Mouse (Mus musculus) lung, adult 18-20 months (tissue): ENCODE measurements around the gene Fam120a.

ENCODE experiments used
- DNase-seq, 2 experiments: peaks; one replicate each; pipeline ENCODE4 v3.0.0; 2022; ENCODE audit warnings: mixed read lengths in 2 of 2

The Fam120a gene

DNA sequence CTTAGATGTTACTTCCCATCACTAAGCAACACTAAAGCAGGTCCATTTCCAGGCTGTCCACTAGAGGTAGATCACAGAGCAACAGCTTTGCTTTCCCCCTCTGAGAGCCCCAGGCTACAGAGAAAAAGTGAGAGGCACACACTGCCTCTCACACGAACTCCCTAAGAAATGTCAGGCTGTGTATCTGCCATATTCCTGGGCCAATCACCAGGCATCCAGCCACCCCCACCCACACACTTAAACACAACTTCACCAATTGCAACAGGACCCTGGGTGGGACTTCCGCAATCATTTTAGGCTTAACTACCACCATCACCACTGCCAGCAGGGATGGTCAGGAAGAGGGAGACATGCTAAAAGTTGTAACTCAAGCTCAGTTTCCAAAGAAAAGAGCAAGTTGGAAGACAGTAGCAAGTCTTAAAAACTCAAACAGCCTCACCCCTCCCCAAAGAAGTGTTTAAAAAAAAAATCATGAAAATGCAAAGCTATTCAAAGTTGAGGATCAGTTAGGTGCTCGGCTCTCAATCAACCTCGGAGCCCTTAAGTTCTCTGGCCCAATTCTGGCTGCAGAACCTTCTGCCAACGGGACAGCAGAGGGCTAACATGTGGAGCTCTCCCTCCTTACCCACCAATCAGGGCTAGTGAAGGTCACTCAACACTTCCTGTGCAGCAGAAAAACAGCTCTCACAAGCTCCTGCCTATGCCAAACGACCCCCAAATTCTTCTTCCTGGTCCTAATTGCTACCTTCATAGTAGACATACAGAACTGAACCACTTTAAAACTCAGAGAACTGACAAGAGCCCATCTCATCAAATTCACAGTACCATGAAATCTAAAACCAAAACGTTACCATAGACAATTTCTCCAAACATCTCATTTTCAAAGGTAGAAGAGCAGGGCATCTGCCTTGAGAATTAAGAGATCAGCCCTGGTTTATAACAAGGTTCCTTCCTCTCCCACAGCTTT, 2.0 kb downstream of the Fam120a start:
- DNase-seq: peak; percentile 84 to 87

DNA sequence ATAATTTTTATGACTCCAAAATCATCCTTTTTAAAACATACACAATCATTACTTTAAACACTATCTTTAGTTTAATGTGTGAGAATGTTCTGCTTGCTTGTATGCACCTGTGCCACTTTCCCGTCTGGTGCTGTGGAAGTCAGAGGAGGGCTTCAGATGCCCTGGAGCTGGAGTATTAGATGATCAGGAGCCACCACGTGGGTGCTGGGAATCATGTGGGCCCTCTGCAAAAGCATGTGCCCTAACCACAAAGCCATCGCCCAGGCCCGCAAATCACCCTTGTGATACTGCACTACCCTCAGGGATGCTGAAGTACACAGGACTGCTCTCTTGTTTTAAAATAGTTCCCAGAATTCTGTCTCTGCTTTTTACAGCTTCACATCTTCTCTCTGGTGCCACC, 3.0 kb downstream of the Fam120a start:
- DNase-seq: no peak

DNA sequence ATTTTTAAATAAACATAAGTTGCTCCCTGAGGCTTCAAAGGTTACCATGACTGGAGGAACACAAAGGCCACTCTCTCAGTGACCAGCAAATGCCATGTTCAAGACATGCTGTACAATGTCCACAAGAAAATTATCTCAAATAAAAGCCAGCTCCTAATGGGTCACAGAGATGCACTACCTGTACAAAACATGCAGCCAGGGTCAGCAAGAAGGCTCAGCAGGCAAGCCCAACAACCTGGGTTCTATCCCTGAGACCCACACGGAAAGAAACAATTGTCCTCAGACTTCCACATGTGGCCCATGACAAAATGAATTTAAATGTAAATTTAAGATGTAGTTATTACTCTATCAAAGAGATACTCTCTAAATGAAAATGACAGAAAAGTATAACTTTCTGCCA, 4.7 kb downstream of the Fam120a start:
- DNase-seq: no peak

DNA sequence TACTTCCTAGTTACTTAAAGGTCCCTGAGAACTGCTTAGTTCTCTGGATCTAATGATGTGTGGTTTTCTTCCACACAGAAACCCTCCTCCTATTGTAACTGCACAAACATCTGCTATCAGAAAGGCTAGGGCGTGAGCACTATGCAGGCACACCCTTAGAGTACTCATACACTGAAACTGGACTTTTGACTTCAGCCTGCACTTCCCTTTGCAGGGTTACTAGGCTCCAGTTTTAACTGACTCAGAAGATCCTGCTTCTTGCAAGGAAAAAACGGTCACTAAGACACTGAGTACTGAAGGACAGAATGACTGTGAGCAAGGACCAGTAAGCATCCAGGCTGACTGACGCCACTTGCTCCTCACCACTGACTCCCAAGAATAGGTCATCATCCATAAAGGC, 5.3 kb downstream of the Fam120a start:
- peak in 1 of 2 experiments; percentile 38 for DNase-seq

DNA sequence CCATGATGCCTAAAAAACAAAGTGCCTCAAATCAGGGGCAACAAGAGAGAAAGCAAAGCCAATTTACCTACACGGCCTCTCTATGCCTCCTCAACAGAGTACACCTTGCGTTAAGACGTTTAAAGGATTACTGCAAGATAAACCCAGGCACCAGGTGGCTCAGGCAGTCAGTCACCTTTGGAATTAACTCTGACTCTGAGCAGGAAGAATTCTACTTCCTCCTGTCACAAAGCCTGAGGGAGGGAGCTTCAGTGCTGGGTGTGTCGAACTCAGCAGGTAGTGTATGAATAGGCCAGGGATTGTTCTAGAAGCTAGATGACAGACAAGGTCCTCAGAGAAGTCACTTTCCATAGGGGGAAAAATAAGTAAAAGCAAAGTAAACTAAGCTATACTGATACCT, 9.2 kb downstream of the Fam120a start:
- no peak for DNase-seq

DNA sequence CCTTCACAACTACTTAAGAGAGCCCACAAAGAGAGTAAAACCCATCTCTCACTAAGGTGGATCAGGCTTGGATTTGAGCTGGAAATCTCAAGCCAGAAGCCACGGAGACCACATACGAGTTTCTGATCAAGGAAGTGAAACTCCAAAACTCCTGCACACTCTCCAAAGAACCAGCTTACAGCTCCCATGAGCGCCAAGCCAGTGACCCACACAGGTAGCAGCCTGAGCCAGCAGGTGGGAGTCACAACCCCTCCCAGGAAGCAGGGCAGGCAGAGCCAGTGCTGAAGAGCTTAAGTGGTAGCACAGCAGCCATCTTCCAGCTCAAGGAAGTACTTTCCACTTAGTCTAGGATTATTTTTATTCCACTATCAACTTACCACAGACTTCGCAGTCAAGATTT, 13.0 kb downstream of the Fam120a start:
- no peak for DNase-seq

DNA sequence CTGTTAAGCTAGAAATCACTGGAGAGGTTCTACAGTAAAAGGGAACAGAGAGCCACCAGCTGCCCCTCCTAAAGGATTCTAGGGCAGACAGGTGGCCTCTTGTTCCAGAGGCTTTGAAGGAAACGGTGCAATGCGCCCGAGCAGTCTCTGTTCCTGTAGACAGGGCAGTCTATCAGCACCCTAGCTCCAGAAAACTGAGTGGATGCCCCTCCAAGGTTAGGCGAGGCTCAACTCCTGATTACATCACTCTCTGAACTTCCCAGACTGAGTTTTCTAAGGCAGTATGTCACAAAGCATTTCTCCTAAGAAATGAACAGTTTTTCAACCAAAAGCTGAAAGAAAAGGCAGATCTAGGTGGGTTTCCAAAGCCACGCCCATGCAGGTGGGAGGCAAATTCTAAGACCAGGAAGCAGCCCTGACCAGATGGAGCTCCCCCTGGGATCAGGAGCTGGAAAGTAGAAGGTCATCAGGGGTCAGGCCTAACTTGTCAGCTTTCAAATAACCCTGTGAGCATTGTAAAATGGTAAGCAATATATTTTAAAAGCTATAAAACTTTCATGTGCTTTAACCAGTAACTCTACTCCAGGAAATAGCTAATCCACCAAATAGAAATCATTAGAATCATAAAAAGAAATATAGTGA, 17.1 kb downstream of the Fam120a start:
- DNase-seq: no peak

DNA sequence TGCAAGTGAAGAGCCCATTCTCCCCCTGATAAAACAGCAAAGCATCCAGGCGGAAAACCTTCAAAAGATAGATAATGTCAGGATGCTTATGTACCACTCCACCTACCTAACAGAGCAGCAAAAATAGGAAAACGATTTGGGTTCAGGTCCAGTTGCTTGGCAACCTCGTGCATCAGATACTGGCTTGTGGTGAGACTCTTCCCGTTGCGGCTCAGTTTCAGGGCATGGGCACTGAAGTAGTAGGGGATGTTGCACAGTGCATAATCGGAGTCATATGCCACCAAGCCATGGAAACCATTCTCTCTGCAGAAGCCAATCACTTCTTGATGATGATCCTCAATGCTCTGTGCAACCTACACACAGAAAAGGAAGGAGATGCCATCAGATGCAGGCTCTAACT, 18.9 kb downstream of the Fam120a start:
- DNase-seq: no peak

DNA sequence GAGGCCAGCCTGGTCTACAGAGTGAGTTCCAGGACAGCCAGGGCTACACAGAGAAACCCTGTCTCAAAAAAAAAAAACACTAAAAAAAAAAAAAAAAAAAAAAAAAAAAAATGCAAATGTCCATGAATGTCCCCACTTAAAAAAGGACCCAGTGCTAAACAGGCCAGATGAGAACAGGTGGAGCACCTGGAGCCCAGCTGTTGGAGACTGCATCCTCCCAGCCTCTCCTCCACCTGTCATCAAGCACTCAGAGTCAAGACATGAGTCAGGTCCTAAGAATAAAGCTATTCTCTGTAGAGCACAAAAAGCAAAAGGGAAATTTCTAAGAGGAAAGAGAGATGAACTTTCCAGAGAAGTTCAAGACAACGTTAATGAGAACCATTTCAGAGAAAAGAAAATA, 23.2 kb downstream of the Fam120a start:
- no peak for DNase-seq

DNA sequence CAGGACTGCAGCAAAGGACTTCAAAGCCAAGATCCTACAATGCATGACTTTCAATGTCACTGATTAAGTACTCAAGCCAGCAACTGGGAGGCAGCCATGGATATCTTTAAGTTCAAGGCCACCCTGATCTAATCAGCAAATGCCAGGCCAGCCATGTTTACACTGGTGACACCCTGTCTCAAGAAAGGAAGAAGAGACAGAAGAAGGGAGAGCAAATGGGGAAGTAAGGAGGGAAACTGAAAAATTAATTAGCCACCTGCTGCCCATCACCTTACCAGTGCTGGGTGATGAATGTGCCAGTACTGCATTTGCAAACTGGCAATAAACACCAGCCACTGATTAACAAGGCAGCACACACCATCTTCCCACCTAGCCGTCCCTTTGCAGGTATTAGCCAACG, 25.3 kb downstream of the Fam120a start:
- no peak for DNase-seq

DNA sequence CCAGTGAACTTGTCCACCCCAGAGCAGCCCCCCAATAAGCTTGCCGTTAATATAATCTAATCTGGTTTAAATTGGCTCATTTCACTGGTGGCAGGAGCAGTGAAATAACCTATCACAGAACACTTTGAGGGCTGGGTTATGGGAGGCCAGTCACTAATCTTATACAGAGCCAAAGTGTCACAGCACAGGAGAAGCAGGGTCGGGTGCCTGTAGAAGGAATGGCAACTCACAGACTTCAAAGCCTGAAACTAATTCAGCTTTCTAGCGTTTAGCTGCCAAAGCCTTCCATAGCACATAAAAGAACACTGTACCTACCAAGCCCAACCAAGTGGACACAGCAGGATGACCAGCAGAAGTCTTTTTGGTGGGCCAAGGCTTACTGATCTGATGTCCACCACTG, 26.0 kb downstream of the Fam120a start:
- no peak for DNase-seq

DNA sequence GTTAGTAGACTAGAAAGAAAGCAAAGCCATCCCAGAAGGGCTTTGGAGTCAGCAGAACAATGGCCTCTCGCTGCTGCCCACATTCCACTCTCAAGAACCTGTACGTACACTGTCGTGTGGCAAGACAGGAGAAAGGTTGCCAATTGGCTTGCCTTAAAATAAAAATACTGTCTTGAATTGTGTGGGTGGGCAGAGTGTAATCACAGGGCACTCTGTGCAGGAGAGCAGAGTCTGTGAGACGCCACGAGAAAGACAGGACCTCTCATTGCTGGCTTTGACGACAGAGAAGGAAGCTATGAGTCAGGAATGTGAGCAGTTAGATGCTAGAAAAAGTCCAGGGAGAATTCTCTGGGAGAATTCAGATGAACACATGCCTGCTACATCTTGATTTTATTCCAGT, 33.2 kb downstream of the Fam120a start:
- DNase-seq: no peak

DNA sequence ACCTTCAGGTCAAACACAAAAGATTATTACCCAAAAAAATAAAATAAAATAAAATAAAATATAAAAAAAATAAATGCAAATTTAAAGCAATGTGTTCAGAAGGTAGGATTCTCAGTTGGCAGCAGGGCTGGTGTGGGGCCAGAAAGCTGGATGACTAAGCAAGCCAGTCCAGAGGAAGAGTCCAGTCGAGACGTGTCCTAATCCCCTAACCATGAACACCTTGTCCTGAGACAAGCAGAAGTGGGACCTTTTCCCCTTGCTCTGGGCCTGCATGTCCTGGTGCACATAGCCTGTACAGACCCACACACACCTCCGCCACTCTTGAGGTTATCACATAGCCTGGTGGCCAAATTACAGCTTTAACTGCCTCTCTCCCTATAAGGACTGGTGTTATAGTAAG, 35.1 kb downstream of the Fam120a start:
- DNase-seq: no peak

DNA sequence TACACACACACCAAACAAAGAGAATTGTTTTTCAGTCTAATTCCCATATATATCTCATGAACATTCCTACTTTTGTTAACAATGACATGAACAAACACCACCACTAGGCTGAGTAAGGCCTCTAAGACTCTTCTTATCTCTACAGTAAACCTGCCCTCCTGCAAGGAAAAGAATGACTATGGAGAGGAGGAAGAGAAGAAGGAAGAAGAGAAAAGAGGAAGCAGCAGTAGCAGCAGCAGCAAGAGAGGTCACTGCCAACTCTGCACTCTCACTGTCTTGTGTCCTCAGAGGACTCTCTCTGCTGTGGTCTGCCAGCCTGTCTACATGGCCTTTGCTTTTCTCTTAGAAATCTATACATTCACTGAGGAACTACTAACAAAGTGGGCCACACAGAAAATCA, 36.1 kb downstream of the Fam120a start:
- DNase-seq: no peak

DNA sequence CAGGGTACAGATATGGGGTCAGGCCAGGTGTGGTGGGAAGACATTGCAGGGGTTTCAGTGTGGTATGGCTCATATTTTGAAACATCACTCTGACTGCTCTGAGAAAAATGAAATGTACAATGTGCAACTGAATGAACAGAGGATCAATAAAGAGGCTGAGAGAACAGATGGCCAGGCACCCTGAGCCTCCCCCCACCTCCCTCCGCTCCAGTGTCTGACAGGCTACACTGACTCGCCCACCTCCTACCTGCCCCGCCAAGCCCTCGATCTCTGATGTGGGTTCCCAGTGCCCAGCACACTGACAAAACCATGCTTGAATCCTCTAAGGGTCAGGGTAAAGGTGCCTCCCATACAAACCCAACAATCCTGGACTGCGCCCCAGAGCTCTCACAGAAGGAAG, 36.6 kb downstream of the Fam120a start:
- DNase-seq: no peak

DNA sequence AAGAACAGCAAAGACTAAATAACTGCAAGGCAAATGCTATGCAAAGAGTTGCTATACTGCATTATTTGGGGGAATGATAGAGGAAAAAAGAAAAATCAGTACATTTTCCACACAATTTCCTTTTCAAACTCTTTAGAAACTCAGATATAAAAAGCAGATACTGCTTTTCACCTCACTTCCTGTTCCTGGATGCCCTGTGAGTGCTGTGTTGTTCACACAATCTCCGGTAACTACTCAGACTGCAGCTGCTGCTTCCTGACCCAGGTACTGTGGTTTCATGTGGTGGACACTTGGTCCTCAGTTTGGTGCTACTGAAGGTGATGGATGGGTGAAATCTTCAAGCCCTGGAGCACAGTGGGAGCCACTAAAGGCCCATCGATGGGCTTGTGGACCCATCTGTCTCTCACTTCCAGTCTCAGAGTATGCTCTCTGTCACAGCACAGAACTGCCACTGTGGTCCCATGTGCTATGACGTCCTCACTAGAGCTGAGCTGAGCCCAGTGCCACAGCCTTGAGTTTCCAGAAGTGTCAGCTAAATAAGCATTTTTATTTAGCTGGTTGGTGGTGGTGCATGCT, 38.2 kb downstream of the Fam120a start:
- DNase-seq: no peak

DNA sequence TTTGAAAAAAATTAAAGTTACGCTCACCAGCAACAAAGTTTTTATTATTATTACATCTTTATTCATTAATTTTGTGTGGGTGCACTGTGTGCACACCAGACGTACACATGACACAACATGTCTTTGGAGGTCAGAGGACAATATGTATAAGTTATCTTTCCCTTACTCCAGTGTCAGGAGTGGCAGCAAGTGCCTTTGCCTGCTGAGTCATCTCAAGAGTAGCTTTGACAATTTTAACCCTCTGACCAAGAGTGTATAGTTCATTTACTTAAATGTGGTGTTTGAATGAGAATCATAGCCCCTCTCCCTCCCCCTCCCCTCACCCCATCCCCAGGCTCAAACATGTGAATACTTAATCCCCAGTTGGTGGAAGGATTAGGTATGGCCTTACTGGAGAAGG, 40.2 kb downstream of the Fam120a start:
- DNase-seq: no peak

DNA sequence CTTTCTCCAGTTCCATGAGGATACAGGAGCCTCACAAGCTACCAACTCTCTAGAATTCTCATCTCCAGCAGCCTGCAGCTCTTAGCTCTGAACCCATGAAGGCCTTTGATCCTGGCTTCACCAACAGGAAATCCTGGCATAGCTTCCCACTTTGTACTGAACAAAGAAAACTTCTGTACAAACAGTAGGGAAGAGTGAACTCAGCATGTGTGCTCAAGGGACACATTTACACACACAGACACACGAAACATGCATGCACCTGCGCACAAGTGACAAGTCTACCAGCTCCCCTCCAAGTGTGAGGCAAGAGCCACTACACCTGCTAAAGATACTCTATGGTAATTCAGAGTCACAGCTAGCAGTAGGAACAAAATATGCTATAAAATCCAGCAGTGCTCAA, 45.1 kb downstream of the Fam120a start:
- no peak for DNase-seq

DNA sequence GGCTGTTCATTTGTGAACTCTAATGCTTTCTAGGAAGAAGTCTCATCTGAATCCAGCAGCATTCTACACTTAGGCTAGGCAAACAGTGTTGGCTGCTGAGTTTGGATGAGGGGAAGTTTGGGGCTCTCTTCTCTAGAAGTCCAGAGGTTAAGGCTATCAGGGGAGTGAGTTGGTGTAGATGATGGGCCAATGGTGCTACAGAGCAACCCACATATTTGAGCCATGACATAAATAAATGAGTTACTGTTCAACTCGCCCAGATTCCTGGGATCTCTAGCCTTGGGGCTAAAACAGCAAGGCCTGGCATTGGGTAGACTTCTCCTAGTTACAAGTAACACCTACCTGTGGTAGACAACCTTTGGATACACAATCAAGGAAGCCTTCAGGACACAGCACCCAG, 46.6 kb downstream of the Fam120a start:
- DNase-seq: no peak

DNA sequence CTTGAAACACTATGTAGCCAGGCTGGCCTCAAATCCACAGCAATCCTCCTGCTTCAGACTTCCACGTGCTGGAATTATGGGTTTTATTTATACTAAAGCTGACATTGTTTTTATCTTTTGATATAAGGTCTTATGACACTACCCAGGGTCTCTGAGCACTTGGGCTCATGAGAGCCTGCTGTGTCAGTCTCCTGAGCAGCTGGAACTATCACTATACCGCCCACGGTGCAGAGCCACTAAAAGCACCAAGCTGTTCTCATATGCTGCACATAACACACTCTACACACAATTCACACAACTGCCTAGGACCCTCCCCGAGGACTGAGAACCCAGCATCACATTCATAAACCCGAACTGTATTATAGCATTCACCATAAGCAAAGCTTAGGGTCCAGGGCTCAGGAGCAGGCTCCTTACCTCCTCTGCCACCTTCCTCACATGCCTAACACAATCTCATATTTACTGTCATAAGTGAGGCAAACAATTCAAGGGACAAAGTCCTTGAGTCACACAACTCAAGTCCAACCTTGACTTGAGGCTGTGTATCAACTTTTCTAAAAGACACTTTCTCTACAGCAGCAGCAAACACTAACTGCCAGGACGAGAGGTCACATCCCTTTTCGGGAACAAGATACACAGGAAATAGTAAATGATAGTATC, 47.9 kb downstream of the Fam120a start:
- no peak for DNase-seq

DNA sequence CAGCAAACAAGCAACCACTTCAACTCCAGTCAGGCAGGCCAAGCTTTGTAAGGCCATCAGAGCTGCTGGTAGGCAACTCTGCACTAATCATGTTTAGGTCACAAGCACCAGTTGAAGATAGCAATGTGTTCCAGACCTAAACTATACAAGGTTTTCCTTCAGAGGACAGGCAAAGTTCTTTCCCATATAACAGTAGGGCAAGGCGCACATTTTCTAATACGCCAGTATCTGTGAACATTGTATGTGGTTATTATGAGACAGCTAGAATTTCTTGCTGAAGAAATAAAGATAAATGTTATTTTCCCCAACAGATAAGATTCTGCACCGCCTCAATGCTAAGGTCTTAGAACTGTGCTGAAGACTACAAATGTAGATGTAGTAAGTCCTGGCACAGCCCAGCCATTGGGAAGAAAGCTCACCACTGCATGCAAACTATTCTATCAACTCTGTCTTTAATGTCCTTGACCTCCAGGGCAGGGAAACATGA, 50.7 kb downstream of the Fam120a start:
- no peak for DNase-seq

DNA sequence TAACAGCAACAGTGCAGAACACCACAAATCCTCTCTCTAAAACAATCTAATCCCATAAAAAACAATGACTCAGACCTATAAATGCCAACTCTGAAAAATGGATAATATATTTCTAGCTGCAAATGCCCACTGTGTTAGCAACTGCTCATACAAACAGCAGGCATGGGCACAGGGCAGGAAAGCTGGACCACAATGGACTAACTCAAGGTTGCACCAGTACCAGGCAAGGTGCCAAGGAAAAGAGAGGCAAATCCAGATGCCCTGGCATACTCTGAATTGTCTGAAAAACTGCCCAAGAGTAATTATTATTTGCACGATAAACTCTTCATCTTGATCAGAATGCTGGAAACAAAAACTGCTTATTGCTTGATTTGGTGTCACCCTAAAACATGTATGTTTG, 54.1 kb downstream of the Fam120a start:
- DNase-seq: no peak

DNA sequence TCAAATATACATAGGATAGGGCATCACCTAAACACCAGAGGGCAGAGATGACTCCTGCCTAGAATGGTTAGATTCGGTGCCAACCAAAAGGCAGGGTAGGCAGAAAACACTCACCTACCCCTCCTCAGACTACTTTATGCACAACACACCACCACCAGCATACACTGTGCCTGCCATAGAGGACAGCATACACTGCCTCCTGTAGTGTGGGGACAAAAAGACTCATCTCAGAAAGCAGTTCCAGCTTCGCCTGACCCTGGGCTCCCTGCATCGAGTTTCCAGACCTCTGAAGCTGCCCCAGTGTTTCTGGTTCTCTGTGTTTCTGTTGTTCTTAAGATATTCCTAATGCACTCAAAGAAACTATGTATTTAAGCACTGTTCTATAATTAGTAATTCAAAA, 54.7 kb downstream of the Fam120a start:
- DNase-seq: no peak
